Mouse (Mus musculus): ENCODE results near the gene Ltb4r1.

Ltb4r1 gene

GRCm38 (mm10) chr14:55745861-55746237 lies 19.9 kb upstream of the Ltb4r1 start:
- DNase-seq (ENCODE audit: low read depth, low spot score), result no peak

- no peak for DNase-seq (ENCODE audit: low read depth, low spot score)
Observed at GRCm38 (mm10) chr14:55747051-55747847, 18.5 kb upstream of the Ltb4r1 start.

- DNase-seq (ENCODE audit: low read depth, low spot score), result no peak
Observed at GRCm38 (mm10) chr14:55757566-55757965, 8.2 kb upstream of the Ltb4r1 start.

GRCm38 (mm10) chr14:55758363-55758784 lies 7.4 kb upstream of the Ltb4r1 start, which contains the start of gene Cideb:
Cideb (minus strand) TSS chr14:55758458.
- no peak for DNase-seq (ENCODE audit: low read depth, low spot score)

GRCm38 (mm10) chr14:55760156-55760555 lies 5.6 kb upstream of the Ltb4r1 start:
- DNase-seq (ENCODE audit: low read depth, low spot score), result peak; percentile 61

- no peak for DNase-seq (ENCODE audit: low read depth, low spot score)
Observed at GRCm38 (mm10) chr14:55761163-55761562, 4.6 kb upstream of the Ltb4r1 start, which contains the start of gene Ltb4r2. Ltb4r2 (plus strand) TSS chr14:55761428.

- no peak for DNase-seq (ENCODE audit: low read depth, low spot score)
Observed at GRCm38 (mm10) chr14:55762001-55762821, 3.6 kb upstream of the Ltb4r1 start.

GRCm38 (mm10) chr14:55763166-55763565 lies 2.6 kb upstream of the Ltb4r1 start:
- no peak for DNase-seq (ENCODE audit: low read depth, low spot score)

GRCm38 (mm10) chr14:55767519-55768414 lies 2.0 kb downstream of the Ltb4r1 start:
- DNase-seq (ENCODE audit: low read depth, low spot score), result no peak

- no peak for DNase-seq (ENCODE audit: low read depth, low spot score)
Observed at GRCm38 (mm10) chr14:55768555-55768954, 2.8 kb downstream of the Ltb4r1 start.

- no peak for DNase-seq (ENCODE audit: low read depth, low spot score)
Observed at GRCm38 (mm10) chr14:55769087-55769703, 3.4 kb downstream of the Ltb4r1 start.

- no peak for DNase-seq (ENCODE audit: low read depth, low spot score)
Observed at GRCm38 (mm10) chr14:55776711-55777110, 10.9 kb downstream of the Ltb4r1 start.

- no peak for DNase-seq (ENCODE audit: low read depth, low spot score)
Observed at GRCm38 (mm10) chr14:55777176-55777575, 11.4 kb downstream of the Ltb4r1 start.

GRCm38 (mm10) chr14:55777806-55778205 lies 12.0 kb downstream of the Ltb4r1 start:
- no peak for DNase-seq (ENCODE audit: low read depth, low spot score)

- no peak for DNase-seq (ENCODE audit: low read depth, low spot score)
Observed at GRCm38 (mm10) chr14:55778686-55779085, 12.9 kb downstream of the Ltb4r1 start.

GRCm38 (mm10) chr14:55779656-55780055 lies 13.9 kb downstream of the Ltb4r1 start:
- DNase-seq (ENCODE audit: low read depth, low spot score), result no peak

- DNase-seq (ENCODE audit: low read depth, low spot score), result no peak
Observed at GRCm38 (mm10) chr14:55780736-55781135, 15.0 kb downstream of the Ltb4r1 start.

GRCm38 (mm10) chr14:55781310-55781709 lies 15.5 kb downstream of the Ltb4r1 start:
- peak; percentile 69 for DNase-seq (ENCODE audit: low read depth, low spot score)

GRCm38 (mm10) chr14:55782361-55782960 lies 16.7 kb downstream of the Ltb4r1 start:
- no peak for DNase-seq (ENCODE audit: low read depth, low spot score)

- DNase-seq (ENCODE audit: low read depth, low spot score), result no peak
Observed at GRCm38 (mm10) chr14:55783171-55783957, 17.6 kb downstream of the Ltb4r1 start.

Measured in embryo, embryonic 11.5 days (tissue).